Mouse (Mus musculus) embryonic facial prominence, embryonic 14.5 days (tissue): ENCODE measurements around the gene Tbc1d7. TPM values are rescaled to one million over a fixed set of nuclear protein-coding genes. Genes with fewer than 3 reads are reported as not detected.
A peak's percentile ranks its signal among the peaks of the same experiment; 100 is the strongest.

Source experiments
- ATAC-seq: fragments of 200-750 bp; cut with Nextera tagmentation; 2 replicates; pipeline ENCODE4 v1.8.0; 2017; ENCODE audit warnings: low read depth, moderate number of reproducible peaks, moderate TSS enrichment
- DNase-seq: peaks from one replicate; pipeline ENCODE4 v3.0.0-alpha.2; 2015; ENCODE audit warnings: low spot score
- H3K27ac ChIP-seq: fragments of 300-500 bp; sonication (generic); replicated peaks from 2 replicates; pipeline ENCODE4 v1.5.1; 2014; ENCODE audit warnings: low read depth, mild to moderate bottlenecking, low read length, moderate library complexity
- H3K27me3 ChIP-seq: fragments of 300-500 bp; sonication (generic); replicated peaks from 2 replicates; pipeline ENCODE4 v1.6.1; 2014; ENCODE audit warnings: low read length; ENCODE audit not compliant: control insufficient read depth, insufficient read depth
- H3K36me3 ChIP-seq: fragments of 300-500 bp; sonication (generic); 2 replicates; pipeline ENCODE4 v1.6.1; 2014; ENCODE audit warnings: low read length, mixed read lengths; ENCODE audit not compliant: control insufficient read depth, insufficient read depth
- H3K4me1 ChIP-seq: fragments of 300-500 bp; sonication (generic); 2 replicates; pipeline ENCODE4 v1.6.1; 2014; ENCODE audit warnings: antibody characterized with exemption, low read length; ENCODE audit not compliant: control insufficient read depth, insufficient read depth
- H3K4me2 ChIP-seq: fragments of 300-500 bp; sonication (generic); 2 replicates; pipeline ENCODE4 v1.6.1; 2014; ENCODE audit warnings: low read depth, mild to moderate bottlenecking, low read length, moderate library complexity, mixed read lengths
- H3K4me3 ChIP-seq: fragments of 300-500 bp; sonication (generic); 2 replicates; pipeline ENCODE4 v1.5.1; 2014; ENCODE audit warnings: low read depth, mild to moderate bottlenecking, low read length
- H3K9ac ChIP-seq: fragments of 300-500 bp; sonication (generic); 2 replicates; pipeline ENCODE4 v1.6.1; 2014; ENCODE audit warnings: low read depth, mild to moderate bottlenecking, low read length, moderate library complexity, mixed read lengths
- H3K9me3 ChIP-seq: fragments of 300-500 bp; sonication (generic); 2 replicates; pipeline ENCODE4 v1.6.1; 2016; ENCODE audit warnings: low read length; ENCODE audit not compliant: control insufficient read depth
- WGBS: fragments of 180-500 bp; shearing (Covaris S2); extraction: QIAGEN DNeasy Blood & Tissue Kit; methylation state at CpG from one replicate; pipeline ENCODE4 v1.1.7; 2014; 5-methylcytosine and 5-hydroxymethylcytosine counted together
- polyA plus RNA-seq: library from polyadenylated mRNA; unstranded; fragments of >200 nt; fragmentation: Nextera tagmentation; extraction: Ambion mirVana; gene quantifications from 2 replicates; pipeline ENCODE4 v1.2.1, GENCODE M21; 2014

Gene Tbc1d7
- polyA plus RNA-seq, 1 experiment from 2014 or later, result 45.9 TPM

GRCm38 (mm10) chr13:43144720-43145418 lies 26.4 kb downstream of the Tbc1d7 start:
- H3K36me3 ChIP-seq, result no peaks in the 10 kb centered on the region
- H3K27ac ChIP-seq, result no peak overlapping the region
- H3K4me2 ChIP-seq, result no peak overlapping the region
- no peaks in the 10 kb centered on the region for H3K9me3 ChIP-seq
- no peaks in the 10 kb centered on the region for H3K4me1 ChIP-seq
- 65% methylated on average over 7 of the region's 7 CpGs for WGBS
- H3K9ac ChIP-seq, result no peak overlapping the region
- ATAC-seq, result no peak
- no peaks in the 10 kb centered on the region for H3K27me3 ChIP-seq
- no peak overlapping the region for H3K4me3 ChIP-seq
- DNase-seq, result no peak

- no peaks in the 10 kb centered on the region for H3K36me3 ChIP-seq
- no peak overlapping the region for H3K4me2 ChIP-seq
- no peak overlapping the region for H3K9ac ChIP-seq
- H3K9me3 ChIP-seq, result no peaks in the 10 kb centered on the region
- H3K4me1 ChIP-seq, result peaks cover 7% of the 10 kb centered on the region; the same call in 1 of the 2 replicates
- 56% methylated on average over 4 of the region's 4 CpGs for WGBS
- no peak overlapping the region for H3K27ac ChIP-seq
- ATAC-seq (no peak), DNase-seq (peak; percentile 56)
- H3K27me3 ChIP-seq, result no peaks in the 10 kb centered on the region
- no peak overlapping the region for H3K4me3 ChIP-seq
Measured at GRCm38 (mm10) chr13:43134468-43134867, 36.8 kb downstream of the Tbc1d7 start.

- Histone ChIP-seq H3K27me3 (no peaks in the 10 kb centered on the region), H3K4me2 (no peak overlapping the region), H3K9me3 (no peaks in the 10 kb centered on the region), H3K27ac (no peak overlapping the region), H3K4me1 (peaks cover 7% of the 10 kb centered on the region; the same call in 1 of the 2 replicates), H3K9ac (no peak overlapping the region), H3K36me3 (no peaks in the 10 kb centered on the region), H3K4me3 (no peak overlapping the region)
- no peak for ATAC-seq
- WGBS, result 76% methylated on average over 7 of the region's 7 CpGs
- DNase-seq, result no peak
Measured at GRCm38 (mm10) chr13:43133400-43133799, 37.9 kb downstream of the Tbc1d7 start.

- ATAC-seq (peak; percentile 56; the same call in 1 of the 2 replicates), DNase-seq (no peak)
- Histone ChIP-seq H3K4me2 (no peak overlapping the region), H3K4me1 (peaks cover 7% of the 10 kb centered on the region; the same call in 1 of the 2 replicates), H3K27me3 (no peaks in the 10 kb centered on the region), H3K9me3 (no peaks in the 10 kb centered on the region), H3K9ac (no peak overlapping the region), H3K27ac (no peak overlapping the region), H3K36me3 (no peaks in the 10 kb centered on the region), H3K4me3 (no peak overlapping the region)
- 73% methylated on average over 9 of the region's 9 CpGs for WGBS
Measured at GRCm38 (mm10) chr13:43132859-43133258, 38.4 kb downstream of the Tbc1d7 start.

GRCm38 (mm10) chr13:43131741-43132191 lies 39.5 kb downstream of the Tbc1d7 start:
- H3K27me3 ChIP-seq, result no peaks in the 10 kb centered on the region
- no peak overlapping the region for H3K4me2 ChIP-seq
- no peak overlapping the region for H3K9ac ChIP-seq
- no peak overlapping the region for H3K27ac ChIP-seq
- no peak overlapping the region for H3K4me3 ChIP-seq
- H3K36me3 ChIP-seq, result no peaks in the 10 kb centered on the region
- no peaks in the 10 kb centered on the region for H3K9me3 ChIP-seq
- no peak for DNase-seq
- no peak for ATAC-seq
- WGBS, result 69% methylated on average over 10 of the region's 10 CpGs
- H3K4me1 ChIP-seq, result peaks cover 7% of the 10 kb centered on the region; the same call in 1 of the 2 replicates

GRCm38 (mm10) chr13:43130161-43130560 lies 41.1 kb downstream of the Tbc1d7 start:
- no peak overlapping the region for H3K9ac ChIP-seq
- no peak overlapping the region for H3K4me3 ChIP-seq
- DNase-seq, result no peak
- 0 out of 2 replicates have a peak, but pooled peaks have one; percentile 8 for ATAC-seq
- no peaks in the 10 kb centered on the region for H3K36me3 ChIP-seq
- H3K4me1 ChIP-seq, result peaks cover 7% of the 10 kb centered on the region; the same call in 1 of the 2 replicates
- H3K4me2 ChIP-seq, result no peak overlapping the region
- H3K27ac ChIP-seq, result no peak overlapping the region
- 31% methylated on average over 6 of the region's 6 CpGs for WGBS
- H3K27me3 ChIP-seq, result no peaks in the 10 kb centered on the region
- no peaks in the 10 kb centered on the region for H3K9me3 ChIP-seq

- Histone ChIP-seq H3K27ac (no peak overlapping the region), H3K9ac (no peak overlapping the region), H3K36me3 (no peaks in the 10 kb centered on the region), H3K4me1 (peaks cover 14% of the 10 kb centered on the region), H3K4me3 (no peak overlapping the region), H3K27me3 (no peaks in the 10 kb centered on the region), H3K4me2 (no peak overlapping the region), H3K9me3 (no peaks in the 10 kb centered on the region)
- DNase-seq (peak; percentile 54), ATAC-seq (peak; percentile 91)
- WGBS, result 27% methylated on average over 3 of the region's 4 CpGs
Measured at GRCm38 (mm10) chr13:43124683-43125074, 46.6 kb downstream of the Tbc1d7 start.

- Histone ChIP-seq H3K4me1 (peaks cover 14% of the 10 kb centered on the region), H3K9me3 (no peaks in the 10 kb centered on the region), H3K27me3 (no peaks in the 10 kb centered on the region), H3K4me2 (peak overlapping the region; percentile 37), H3K9ac (0 out of 2 replicates have a peak overlapping the region, but pooled peaks have one; percentile 9), H3K27ac (peak overlapping the region; percentile 22; the same call in 1 of the 2 replicates), H3K4me3 (no peak overlapping the region), H3K36me3 (no peaks in the 10 kb centered on the region)
- DNase-seq, result no peak
- ATAC-seq, result no peak
- WGBS, result 32% methylated on average over 17 of the region's 17 CpGs
Measured at GRCm38 (mm10) chr13:43123895-43124682, 47.2 kb downstream of the Tbc1d7 start.
